Mouse (Mus musculus): ENCODE results near the gene Rnf44. TPM values are rescaled to one million over a fixed set of nuclear protein-coding genes. Genes with fewer than 3 reads are reported as not detected.
A peak's percentile ranks its signal among the peaks of the same experiment; 100 is the strongest.

Rnf44 gene
- polyA plus RNA-seq (2017; shearing (Covaris generic)) = 10 to 100 TPM; 24.3 to 29.6 (median 28.6) TPM

GRCm38 (mm10) chr13:54693558-54694347 lies at the start of gene Rnf44:
Gene Rnf44 (minus strand): TSS chr13:54693907.
- ATAC-seq = peak; percentile 90

DNA sequence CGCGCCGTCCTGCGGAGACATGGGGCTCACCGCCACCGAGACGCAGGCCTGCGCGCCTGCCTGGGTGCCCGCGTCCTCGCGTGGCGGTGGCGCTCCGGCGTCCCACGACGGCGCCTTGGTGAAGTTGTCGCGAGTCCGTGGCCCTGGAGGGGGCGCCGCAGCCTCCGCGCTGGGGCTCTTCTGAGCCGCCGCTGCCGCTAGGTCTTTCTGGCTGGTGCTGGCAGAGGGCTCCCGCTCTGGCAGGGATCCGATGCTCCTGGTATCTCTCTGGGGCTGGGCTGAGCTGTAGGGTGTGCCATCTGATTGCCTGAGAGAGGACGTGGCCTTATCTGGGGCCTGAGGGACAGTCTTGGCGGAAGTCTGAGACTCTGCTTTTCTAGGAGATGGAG lies 44.5 kb upstream of the Rnf44 start:
- no peak for ATAC-seq

GRCm38 (mm10) chr13:54737488-54738212 lies 43.9 kb upstream of the Rnf44 start:
- ATAC-seq = no peak

DNA sequence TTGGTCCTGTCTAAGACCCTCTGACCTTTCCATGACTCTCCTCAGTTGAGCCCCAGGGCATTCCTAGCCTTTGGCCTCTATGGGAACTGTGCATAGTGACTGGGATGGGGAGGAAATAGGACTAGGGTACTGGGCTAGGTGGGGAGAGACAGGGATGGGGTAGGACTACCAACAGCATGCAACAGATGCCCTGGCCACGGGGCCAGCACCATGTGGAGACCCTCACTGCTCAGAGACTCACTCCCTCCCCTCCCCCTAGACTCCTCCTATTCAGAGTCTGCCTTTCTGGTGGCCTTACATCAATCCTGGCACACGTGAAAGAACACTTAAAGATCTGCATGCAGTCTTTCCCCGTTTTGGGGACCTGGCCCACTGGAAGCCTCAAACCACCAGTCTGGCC lies 43.2 kb upstream of the Rnf44 start:
- ATAC-seq = no peak

GRCm38 (mm10) chr13:54726131-54726530 lies 32.4 kb upstream of the Rnf44 start:
- no peak for ATAC-seq

- ATAC-seq = no peak
Measured at GRCm38 (mm10) chr13:54723143-54723542, 29.4 kb upstream of the Rnf44 start.

- ATAC-seq = peak; percentile 32
Measured at GRCm38 (mm10) chr13:54716916-54717315, 23.2 kb upstream of the Rnf44 start.

GRCm38 (mm10) chr13:54714996-54715395 lies 21.3 kb upstream of the Rnf44 start:
- ATAC-seq = no peak

DNA sequence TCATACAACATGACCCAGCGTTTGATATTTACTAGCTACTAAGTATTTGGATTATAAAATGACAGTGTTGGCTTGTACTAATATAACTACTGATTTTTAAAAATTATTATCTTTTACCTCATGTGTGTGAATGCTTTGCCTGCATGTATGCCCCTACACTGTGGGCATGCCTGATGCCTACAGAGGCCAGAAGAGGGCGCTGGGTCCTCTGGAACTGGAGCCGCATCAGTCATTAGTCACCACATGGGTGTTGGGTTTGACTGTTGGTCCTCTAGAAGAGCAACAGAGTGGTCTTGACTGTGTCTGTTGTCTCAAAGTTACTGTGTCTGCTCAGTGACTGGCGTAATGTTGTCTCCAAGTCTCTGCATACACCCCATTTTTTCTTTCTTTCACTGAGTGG lies 20.7 kb upstream of the Rnf44 start:
- no peak for ATAC-seq

- no peak for ATAC-seq
Measured at GRCm38 (mm10) chr13:54710866-54711265, 17.2 kb upstream of the Rnf44 start.

DNA sequence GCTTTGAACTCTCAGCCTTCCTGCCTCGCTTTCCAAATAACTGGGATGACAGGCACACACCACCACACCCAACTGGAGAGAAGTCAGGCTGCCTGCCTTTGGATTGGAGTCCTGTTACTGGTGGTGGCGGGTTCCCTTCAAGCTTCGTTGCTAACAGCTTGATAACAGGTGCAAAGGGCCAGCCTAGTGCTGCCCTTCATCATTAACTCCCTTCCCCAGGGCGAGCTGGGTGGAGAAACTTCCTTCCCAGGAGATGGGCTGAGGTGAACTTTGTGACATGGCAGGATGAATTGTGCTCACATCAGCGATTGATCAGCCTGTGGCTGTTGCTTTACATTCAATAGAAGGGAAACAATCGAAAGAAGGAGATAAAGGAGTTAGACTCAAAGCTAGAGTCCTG lies 11.2 kb upstream of the Rnf44 start:
- ATAC-seq = no peak

DNA sequence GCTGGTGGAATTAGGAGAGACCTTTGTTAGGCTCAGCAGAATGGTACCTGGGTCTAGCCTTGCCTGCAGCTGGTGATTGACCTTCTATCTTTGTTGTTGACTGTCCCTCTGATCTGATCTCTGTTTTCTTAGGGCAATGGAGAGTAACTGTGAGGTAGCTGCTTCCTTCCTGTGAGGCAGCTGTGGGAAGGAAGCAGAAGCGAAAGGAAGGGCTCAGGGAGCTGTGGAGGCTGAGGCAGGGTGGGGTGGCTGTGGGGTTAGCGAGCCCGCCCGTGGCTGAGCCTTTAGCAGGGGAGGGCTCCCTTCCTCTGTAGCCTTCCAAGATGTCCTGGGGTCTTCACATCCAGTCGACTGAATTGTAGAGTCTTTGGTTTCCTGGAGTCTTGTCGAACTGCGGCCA lies 8.8 kb upstream of the Rnf44 start:
- no peak for ATAC-seq

GRCm38 (mm10) chr13:54701243-54701642 lies 7.5 kb upstream of the Rnf44 start, which contains the start of gene Cdhr2:
Gene Cdhr2 (plus strand): TSS chr13:54701461.
- no peak for ATAC-seq

DNA sequence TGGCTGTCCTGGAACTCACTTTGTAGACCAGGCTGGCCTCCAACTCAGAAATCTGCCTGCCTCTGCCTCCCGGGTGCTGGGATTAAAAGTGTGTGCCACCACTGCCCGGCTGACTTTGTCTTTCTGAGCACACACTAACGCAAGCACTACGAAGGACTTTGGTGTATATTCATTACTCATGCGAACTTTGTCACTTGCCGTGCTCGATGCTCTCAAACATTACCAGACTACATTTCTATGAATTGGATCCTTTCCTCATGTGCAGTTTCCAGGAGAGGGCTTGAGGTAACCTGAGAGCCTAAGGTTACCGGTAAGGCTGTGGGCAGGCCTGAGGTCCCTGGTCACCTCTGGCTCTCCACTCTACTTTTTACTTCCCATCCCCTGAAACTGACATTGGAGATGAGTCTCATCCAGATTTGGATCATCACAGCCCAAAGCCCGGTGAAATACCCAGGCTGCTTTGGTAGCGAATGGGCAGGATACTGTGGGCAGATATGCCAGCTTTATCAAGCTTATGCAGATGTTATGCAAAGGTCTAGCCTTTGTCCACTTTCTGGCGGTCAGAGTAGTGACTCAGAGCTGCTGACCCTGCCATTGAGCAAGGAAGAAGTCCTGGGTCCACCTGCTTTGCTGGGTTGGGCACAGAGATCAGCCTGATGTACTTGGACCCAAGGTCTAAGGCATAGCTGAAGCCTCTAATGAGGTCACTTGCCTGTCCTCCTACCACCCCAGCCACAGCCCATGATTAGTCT lies 1.9 kb upstream of the Rnf44 start:
- ATAC-seq = no peak

GRCm38 (mm10) chr13:54694348-54695060 lies 797 bp upstream of the Rnf44 start:
- peak; percentile 45 for ATAC-seq

- no peak for ATAC-seq
Measured at GRCm38 (mm10) chr13:54692711-54693557, 773 bp downstream of the Rnf44 start.

GRCm38 (mm10) chr13:54691737-54692136 lies 2.0 kb downstream of the Rnf44 start:
- no peak for ATAC-seq

DNA sequence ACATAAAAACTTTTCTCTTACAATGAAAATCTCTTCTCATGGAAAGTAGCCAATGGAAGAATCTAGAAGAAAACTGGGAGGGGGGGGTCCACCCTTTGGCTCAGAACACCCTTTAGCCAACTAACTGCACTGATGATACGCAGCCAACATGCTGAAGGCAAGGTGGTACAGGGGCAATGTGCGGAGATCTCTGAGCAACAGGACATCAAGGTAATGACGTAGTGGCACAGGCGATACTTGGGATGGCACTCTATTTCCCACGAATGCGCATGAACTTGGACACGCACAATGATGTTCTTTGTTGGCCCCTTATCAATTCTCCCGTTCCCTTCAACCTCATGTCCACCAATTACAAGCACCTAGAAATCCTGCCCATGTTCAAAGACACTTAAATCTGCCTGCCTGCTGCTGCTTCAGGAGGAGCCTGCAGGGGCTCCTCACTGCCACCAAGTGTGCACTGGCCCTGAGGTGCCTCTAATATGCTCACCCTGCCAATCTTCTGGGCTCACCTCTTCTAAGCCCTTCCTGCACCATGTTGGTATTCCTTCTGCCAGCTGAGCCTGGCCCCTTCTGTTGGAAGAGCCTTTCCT lies 3.5 kb downstream of the Rnf44 start:
- ATAC-seq = no peak

- ATAC-seq = peak; percentile 80
Measured at GRCm38 (mm10) chr13:54687575-54688424, 5.9 kb downstream of the Rnf44 start.

DNA sequence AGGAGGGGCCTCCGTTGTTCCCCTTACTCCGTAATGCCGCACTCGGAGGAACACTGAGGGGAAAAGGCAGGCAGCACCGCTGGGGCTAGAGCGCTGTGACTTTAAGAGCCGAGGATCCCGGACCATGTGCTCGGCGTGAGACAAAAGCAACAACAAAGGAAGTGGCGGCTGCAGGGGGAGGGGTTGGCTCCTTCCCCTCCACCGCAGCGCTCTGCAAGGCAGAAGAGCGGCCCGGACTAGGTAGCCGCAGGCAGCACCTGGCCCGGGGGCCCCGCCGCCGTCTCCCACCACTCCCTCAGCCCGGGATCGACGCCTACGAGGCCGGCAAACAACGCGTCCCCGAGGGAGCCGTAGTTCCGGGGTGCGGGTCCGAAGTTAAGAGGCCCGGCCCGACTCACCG lies 6.6 kb downstream of the Rnf44 start:
- ATAC-seq = peak; percentile 78
